Mouse (Mus musculus): ENCODE data around the gene Zscan4c.
"Not testable (repeated sequence)": the region's sequence is repeated elsewhere in the genome, so short reads cannot be mapped to it uniquely, and the experiment has no call there.

Zscan4c gene

DNA sequence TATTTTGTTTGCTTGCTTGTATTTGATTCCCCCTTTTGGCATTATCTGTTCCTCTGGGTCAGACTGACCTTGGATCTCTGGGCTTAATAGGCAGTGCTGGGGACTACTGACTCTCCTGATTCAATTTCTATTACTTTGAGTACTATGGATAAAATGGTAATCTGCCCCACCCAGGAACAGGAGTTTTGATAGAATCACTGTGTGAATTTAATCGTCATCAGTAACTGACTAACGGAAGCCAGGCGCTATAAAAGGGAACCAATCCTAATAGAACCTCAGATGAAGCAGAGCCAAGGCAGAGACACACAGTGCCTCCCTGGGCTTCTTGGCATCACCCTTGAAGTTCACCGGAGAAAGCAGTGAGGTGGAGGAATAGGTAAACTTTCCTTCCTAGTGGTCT is at the start of gene Zscan4c:
TSS of gene Zscan4c (plus strand) at position 301 of the 400 bp plus-strand sequence.
- DNase-seq: not testable (repeated sequence)

Data from kidney, postnatal 4 days (tissue).